Mouse (Mus musculus): ENCODE measurements at regions not wholly inside any gene's neighbourhood (a gene's known extent, or its start where the extent isn't known, plus 50 kb on each side); places are given as distances from the start of the nearest gene placed in this dataset.
A peak's percentile ranks its signal among the peaks of the same experiment; 100 is the strongest.

- no peak for ATAC-seq (replicated peaks)
- Histone ChIP-seq H3K4me1 (no peaks in the 10 kb centered on the region), H3K27ac (replicated peaks) (no peak overlapping the region), H3K4me2 (replicated peaks) (no peak overlapping the region), H3K36me3 (no peaks in the 10 kb centered on the region), H3K9me3 (no peaks in the 10 kb centered on the region), H3K27me3 (no peaks in the 10 kb centered on the region), H3K9ac (replicated peaks) (no peak overlapping the region), H3K4me3 (no peak overlapping the region)
- WGBS = 89% methylated on average over 9 of the region's 9 CpGs
Observed at GRCm38 (mm10) chr11:89856184-89856769, 78.8 kb upstream of the Ankfn1 start.

- ATAC-seq (replicated peaks) = no peak
- H3K27me3 ChIP-seq = no peaks in the 10 kb centered on the region
- H3K4me1 ChIP-seq = peaks cover 15% of the 10 kb centered on the region
- H3K4me3 ChIP-seq = no peak overlapping the region
- H3K36me3 ChIP-seq = no peaks in the 10 kb centered on the region
- no peak overlapping the region for H3K27ac ChIP-seq (replicated peaks)
- no peak overlapping the region for H3K9ac ChIP-seq (replicated peaks)
- no peak overlapping the region for H3K4me2 ChIP-seq (replicated peaks)
- H3K9me3 ChIP-seq = no peaks in the 10 kb centered on the region
Observed at GRCm38 (mm10) chr11:89841853-89842252, 64.4 kb upstream of the Ankfn1 start.

- H3K36me3 ChIP-seq = no peaks in the 10 kb centered on the region
- H3K9ac ChIP-seq (replicated peaks) = no peak overlapping the region
- H3K4me2 ChIP-seq (replicated peaks) = no peak overlapping the region; the same call in 1 of the 2 replicates
- H3K4me1 ChIP-seq = peaks cover 15% of the 10 kb centered on the region
- H3K27me3 ChIP-seq = no peaks in the 10 kb centered on the region
- H3K27ac ChIP-seq (replicated peaks) = no peak overlapping the region
- no peaks in the 10 kb centered on the region for H3K9me3 ChIP-seq
- 14% methylated on average over 6 of the region's 6 CpGs for WGBS
- peak; percentile 67 for ATAC-seq (replicated peaks)
- no peak overlapping the region for H3K4me3 ChIP-seq
Observed at GRCm38 (mm10) chr11:89839671-89840327, 62.3 kb upstream of the Ankfn1 start.

GRCm38 (mm10) chr11:89837995-89838394 is 60.5 kb upstream of the Ankfn1 start:
- Histone ChIP-seq H3K36me3 (no peaks in the 10 kb centered on the region), H3K9ac (replicated peaks) (no peak overlapping the region), H3K4me2 (replicated peaks) (no peak overlapping the region), H3K27ac (replicated peaks) (no peak overlapping the region), H3K27me3 (no peaks in the 10 kb centered on the region), H3K9me3 (no peaks in the 10 kb centered on the region), H3K4me3 (no peak overlapping the region), H3K4me1 (peaks cover 15% of the 10 kb centered on the region)
- ATAC-seq (replicated peaks) = no peak
- WGBS = 97% methylated on average over 1 of the region's 1 CpGs

- no peak for ATAC-seq (replicated peaks)
- Histone ChIP-seq H3K36me3 (no peaks in the 10 kb centered on the region), H3K27ac (replicated peaks) (no peak overlapping the region), H3K4me1 (peaks cover 15% of the 10 kb centered on the region), H3K9ac (replicated peaks) (no peak overlapping the region), H3K4me2 (replicated peaks) (no peak overlapping the region), H3K9me3 (no peaks in the 10 kb centered on the region), H3K27me3 (no peaks in the 10 kb centered on the region), H3K4me3 (no peak overlapping the region)
- 93% methylated on average over 4 of the region's 4 CpGs for WGBS
Observed at GRCm38 (mm10) chr11:89836897-89837296, 59.4 kb upstream of the Ankfn1 start.

- no peak overlapping the region for H3K4me3 ChIP-seq
- no peaks in the 10 kb centered on the region for H3K36me3 ChIP-seq
- no peaks in the 10 kb centered on the region for H3K27me3 ChIP-seq
- WGBS = 79% methylated on average over 4 of the region's 4 CpGs
- no peaks in the 10 kb centered on the region for H3K9me3 ChIP-seq
- ATAC-seq (replicated peaks) = no peak
- H3K4me2 ChIP-seq (replicated peaks) = no peak overlapping the region
- no peak overlapping the region for H3K27ac ChIP-seq (replicated peaks)
- H3K4me1 ChIP-seq = no peaks in the 10 kb centered on the region
- no peak overlapping the region for H3K9ac ChIP-seq (replicated peaks)
Observed at GRCm38 (mm10) chr11:89834068-89834467, 56.6 kb upstream of the Ankfn1 start.

GRCm38 (mm10) chr11:89831577-89832110 is 54.2 kb upstream of the Ankfn1 start:
- H3K4me3 ChIP-seq = no peak overlapping the region
- 81% methylated on average over 8 of the region's 8 CpGs for WGBS
- H3K4me2 ChIP-seq (replicated peaks) = no peak overlapping the region
- H3K36me3 ChIP-seq = no peaks in the 10 kb centered on the region
- H3K4me1 ChIP-seq = no peaks in the 10 kb centered on the region
- no peak overlapping the region for H3K9ac ChIP-seq (replicated peaks)
- no peaks in the 10 kb centered on the region for H3K27me3 ChIP-seq
- ATAC-seq (replicated peaks) = no peak
- H3K9me3 ChIP-seq = no peaks in the 10 kb centered on the region
- H3K27ac ChIP-seq (replicated peaks) = no peak overlapping the region

Data from forebrain, embryonic 15.5 days (tissue).